Mouse (Mus musculus): ENCODE data around the gene Siglec1. TPM values are rescaled to one million over a fixed set of nuclear protein-coding genes. Genes with fewer than 3 reads are reported as not detected.

Gene Siglec1
- polyA plus RNA-seq, 1 experiment from 2014 or later = 0.23 TPM

DNA sequence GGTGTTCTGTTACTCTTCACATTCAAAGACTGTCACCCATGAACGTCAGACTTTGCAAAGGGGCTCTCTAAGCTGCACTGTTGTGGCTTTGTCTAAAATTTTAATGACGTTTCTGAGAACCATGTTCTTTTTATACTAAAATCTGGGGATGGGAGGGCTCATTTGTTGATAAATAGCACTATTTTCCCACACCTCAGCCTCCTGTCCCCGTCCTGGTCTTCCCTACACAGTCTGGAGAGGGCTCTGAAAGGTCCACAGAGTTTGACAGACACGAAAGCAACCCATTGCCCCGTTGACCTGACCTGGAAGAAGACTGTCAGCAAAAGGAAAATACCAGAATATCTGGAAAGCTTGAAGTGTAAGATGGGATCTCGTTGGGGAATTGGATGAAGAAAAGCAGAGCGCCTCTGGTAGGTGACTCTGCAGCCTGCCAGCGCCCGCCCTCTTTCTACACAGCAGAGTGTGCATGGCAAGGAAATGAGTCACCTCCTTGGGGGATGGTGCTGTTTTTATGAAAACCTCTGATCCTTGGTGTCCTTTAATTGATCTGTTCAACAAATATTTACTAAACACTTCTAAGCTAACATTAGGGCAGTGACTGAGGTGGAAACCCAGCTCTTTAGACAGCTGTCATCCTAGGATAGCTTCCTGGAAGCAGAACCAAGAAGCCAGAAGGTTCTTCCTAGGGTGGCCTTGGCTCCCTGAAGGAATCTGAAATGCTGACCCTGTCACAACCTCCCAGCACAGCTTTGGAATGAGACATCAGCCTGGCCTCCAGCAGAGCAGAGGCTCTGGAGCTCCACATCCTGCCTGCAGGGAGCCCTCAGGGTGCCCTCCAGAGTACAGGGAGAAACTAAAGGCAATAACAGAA is 57.3 kb downstream of the Siglec1 start:
- Histone ChIP-seq H3K4me2 (no peak overlapping the region), H3K36me3 (peaks cover 35% of the 10 kb centered on the region), H3K9ac (replicated peaks) (no peak overlapping the region), H3K27me3 (replicated peaks) (no peaks in the 10 kb centered on the region), H3K27ac (replicated peaks) (no peak overlapping the region), H3K4me1 (no peaks in the 10 kb centered on the region), H3K4me3 (replicated peaks) (no peak overlapping the region), H3K9me3 (replicated peaks) (no peaks in the 10 kb centered on the region)
- 74% methylated on average over 9 of the region's 9 CpGs for WGBS
- ATAC-seq (ENCODE audit: low FRiP score) = no peak

DNA sequence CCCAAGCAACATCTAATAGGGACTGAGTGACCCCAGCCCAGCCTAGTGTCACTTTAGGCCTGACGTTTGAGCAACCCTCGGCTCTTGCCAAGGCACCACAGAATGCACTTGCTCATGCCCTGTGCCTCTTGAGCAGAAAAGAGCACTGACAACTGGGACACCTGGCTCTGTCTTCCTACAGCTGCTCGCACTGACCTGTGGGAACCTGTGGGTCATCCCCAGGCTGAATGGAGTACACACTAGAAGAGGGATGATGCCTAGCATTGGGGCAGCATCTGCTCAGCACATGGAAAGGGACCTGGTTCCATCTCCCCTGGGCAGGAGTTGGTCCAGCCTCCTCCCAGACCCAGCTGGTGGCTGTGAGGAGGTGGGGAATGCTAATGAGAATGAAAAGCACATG is 59.6 kb downstream of the Siglec1 start:
- peaks cover 57% of the 10 kb centered on the region for H3K36me3 ChIP-seq
- H3K4me2 ChIP-seq = no peak overlapping the region
- no peak overlapping the region for H3K9ac ChIP-seq (replicated peaks)
- no peak for ATAC-seq (ENCODE audit: low FRiP score)
- no peaks in the 10 kb centered on the region for H3K9me3 ChIP-seq (replicated peaks)
- no peak overlapping the region for H3K4me3 ChIP-seq (replicated peaks)
- WGBS = 90% methylated on average over 3 of the region's 3 CpGs
- H3K27ac ChIP-seq (replicated peaks) = no peak overlapping the region
- no peaks in the 10 kb centered on the region for H3K27me3 ChIP-seq (replicated peaks)
- no peaks in the 10 kb centered on the region for H3K4me1 ChIP-seq

DNA sequence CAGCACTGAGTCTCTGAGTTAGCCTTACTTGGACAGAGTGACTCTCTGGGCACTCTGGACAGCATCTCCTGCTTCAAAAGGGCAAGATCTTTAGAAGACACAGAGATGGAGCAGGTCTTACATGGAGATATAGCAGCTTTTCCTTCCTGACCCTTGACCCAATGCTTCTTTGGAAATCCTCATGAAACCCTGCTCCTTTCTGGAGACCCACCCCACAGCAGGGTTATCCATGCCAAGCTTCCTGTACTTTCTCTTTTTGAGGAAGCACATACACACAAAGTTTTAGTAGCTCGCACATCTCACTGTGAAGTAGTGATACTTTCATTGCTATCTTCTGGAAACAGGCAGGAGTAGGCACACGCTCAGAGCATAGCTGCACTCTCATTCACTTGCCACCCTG is 61.3 kb downstream of the Siglec1 start:
- H3K36me3 ChIP-seq = peaks cover 72% of the 10 kb centered on the region
- no peaks in the 10 kb centered on the region for H3K27me3 ChIP-seq (replicated peaks)
- no peak overlapping the region for H3K9ac ChIP-seq (replicated peaks)
- 91% methylated on average over 2 of the region's 2 CpGs for WGBS
- no peak overlapping the region for H3K4me3 ChIP-seq (replicated peaks)
- H3K4me2 ChIP-seq = no peak overlapping the region
- no peaks in the 10 kb centered on the region for H3K9me3 ChIP-seq (replicated peaks)
- H3K27ac ChIP-seq (replicated peaks) = no peak overlapping the region
- ATAC-seq (ENCODE audit: low FRiP score) = no peak
- no peaks in the 10 kb centered on the region for H3K4me1 ChIP-seq

Small RNAs within 50 kb of the gene (microRNA-seq; reads per million reads assigned to microRNA genes)
- not detected for gene Mir6973b

Other genes with a start within 250 kb of the Siglec1 start
- gene 4930402H24Rik, start 180.4 kb downstream of the Siglec1 start, polyA plus RNA-seq (2015; fragmentation: Nextera tagmentation; extraction: Ambion mirVana) = 75.5 and 85.3 TPM in 2 replicates
- gene Atrn, start 180.3 kb downstream of the Siglec1 start, polyA plus RNA-seq (2015; fragmentation: Nextera tagmentation; extraction: Ambion mirVana) = 12.5 and 13.7 TPM in 2 replicates
- gene Gfra4, start 43.7 kb downstream of the Siglec1 start, polyA plus RNA-seq (2015; fragmentation: Nextera tagmentation; extraction: Ambion mirVana) = 46.4 and 52.1 TPM in 2 replicates
- gene Adam33, start 23.0 kb downstream of the Siglec1 start, polyA plus RNA-seq (2015; fragmentation: Nextera tagmentation; extraction: Ambion mirVana) = 2.0 and 2.9 TPM in 2 replicates
- gene Hspa12b, start 40.5 kb upstream of the Siglec1 start, polyA plus RNA-seq (2015; fragmentation: Nextera tagmentation; extraction: Ambion mirVana) = 6.0 and 7.7 TPM in 2 replicates
- gene Gm11037, start 46.7 kb upstream of the Siglec1 start, polyA plus RNA-seq (2015; fragmentation: Nextera tagmentation; extraction: Ambion mirVana) = not detected in 2 replicates
- gene 1700037H04Rik, start 73.3 kb upstream of the Siglec1 start, polyA plus RNA-seq (2015; fragmentation: Nextera tagmentation; extraction: Ambion mirVana) = 79.1 and 83.2 TPM in 2 replicates
- gene Cenpb, start 93.3 kb upstream of the Siglec1 start, polyA plus RNA-seq (2015; fragmentation: Nextera tagmentation; extraction: Ambion mirVana) = 11.5 and 12.6 TPM in 2 replicates
- gene Cdc25b, start 100.2 kb upstream of the Siglec1 start, polyA plus RNA-seq (2015; fragmentation: Nextera tagmentation; extraction: Ambion mirVana) = 21.0 and 31.3 TPM in 2 replicates
- gene Spef1, start 100.5 kb upstream of the Siglec1 start, polyA plus RNA-seq (2015; fragmentation: Nextera tagmentation; extraction: Ambion mirVana) = 7.6 and 8.0 TPM in 2 replicates
- 33.6 and 35.2 TPM in 2 replicates for gene Ap5s1, start 120.3 kb upstream of the Siglec1 start, polyA plus RNA-seq (2015; fragmentation: Nextera tagmentation; extraction: Ambion mirVana)
- 6.4 and 9.0 TPM in 2 replicates for gene Mavs, start 147.3 kb upstream of the Siglec1 start, polyA plus RNA-seq (2015; fragmentation: Nextera tagmentation; extraction: Ambion mirVana)
- 22.8 and 23.6 TPM in 2 replicates for gene Pank2, start 175.7 kb upstream of the Siglec1 start, polyA plus RNA-seq (2015; fragmentation: Nextera tagmentation; extraction: Ambion mirVana)

All from neural tube, embryonic 15.5 days (tissue).